Mouse (Mus musculus): ENCODE results near the gene Zdbf2. TPM values are rescaled to one million over a fixed set of nuclear protein-coding genes. Genes with fewer than 3 reads are reported as not detected.

The Zdbf2 gene
- polyA plus RNA-seq, 1 experiment from 2014 or later, result 5.6 TPM

- Histone ChIP-seq H3K9ac (ENCODE audit: low read length) (no peak overlapping the region), H3K4me2 (ENCODE audit: low read depth, low read length) (peak overlapping the region; percentile 50), H3K27me3 (ENCODE audit: control insufficient read depth, insufficient read depth, low read length) (peaks cover 54% of the 10 kb centered on the region), H3K36me3 (ENCODE audit: control insufficient read depth, insufficient read depth, low read length) (no peaks in the 10 kb centered on the region), H3K9me3 (replicated peaks; ENCODE audit: control insufficient read depth, low read length) (no peaks in the 10 kb centered on the region), H3K27ac (ENCODE audit: low read length) (no peak overlapping the region), H3K4me3 (replicated peaks; ENCODE audit: low read length) (peak overlapping the region; percentile 22), H3K4me1 (ENCODE audit: control insufficient read depth, insufficient read depth, low read length) (0 out of 2 replicates have a peak, but pooled peaks cover 3% of the 10 kb centered on the region)
- no peak for ATAC-seq (ENCODE audit: insufficient read depth, low FRiP score)
- WGBS, result 2% methylated on average over 18 of the region's 18 CpGs
These were observed 25.2 kb upstream of the Zdbf2 start for GRCm38 (mm10) chr1:63247831-63248359.

GRCm38 (mm10) chr1:63248360-63248851 lies 24.7 kb upstream of the Zdbf2 start:
- Histone ChIP-seq H3K4me2 (ENCODE audit: low read depth, low read length) (peak overlapping the region; percentile 50), H3K4me3 (replicated peaks; ENCODE audit: low read length) (peak overlapping the region; percentile 22), H3K9me3 (replicated peaks; ENCODE audit: control insufficient read depth, low read length) (no peaks in the 10 kb centered on the region), H3K36me3 (ENCODE audit: control insufficient read depth, insufficient read depth, low read length) (no peaks in the 10 kb centered on the region), H3K27ac (ENCODE audit: low read length) (no peak overlapping the region), H3K9ac (ENCODE audit: low read length) (no peak overlapping the region), H3K27me3 (ENCODE audit: control insufficient read depth, insufficient read depth, low read length) (peaks cover 59% of the 10 kb centered on the region), H3K4me1 (ENCODE audit: control insufficient read depth, insufficient read depth, low read length) (0 out of 2 replicates have a peak, but pooled peaks cover 3% of the 10 kb centered on the region)
- 3% methylated on average over 44 of the region's 44 CpGs for WGBS
- ATAC-seq (ENCODE audit: insufficient read depth, low FRiP score), result no peak; the same call in 1 of the 2 replicates

GRCm38 (mm10) chr1:63249261-63249660 lies 23.8 kb upstream of the Zdbf2 start:
- Histone ChIP-seq H3K4me2 (ENCODE audit: low read depth, low read length) (no peak overlapping the region), H3K9ac (ENCODE audit: low read length) (no peak overlapping the region), H3K27me3 (ENCODE audit: control insufficient read depth, insufficient read depth, low read length) (peaks cover 60% of the 10 kb centered on the region), H3K27ac (ENCODE audit: low read length) (no peak overlapping the region), H3K36me3 (ENCODE audit: control insufficient read depth, insufficient read depth, low read length) (no peaks in the 10 kb centered on the region), H3K4me3 (replicated peaks; ENCODE audit: low read length) (no peak overlapping the region), H3K9me3 (replicated peaks; ENCODE audit: control insufficient read depth, low read length) (no peaks in the 10 kb centered on the region), H3K4me1 (ENCODE audit: control insufficient read depth, insufficient read depth, low read length) (0 out of 2 replicates have a peak, but pooled peaks cover 3% of the 10 kb centered on the region)
- WGBS, result 41% methylated on average over 4 of the region's 4 CpGs
- no peak for ATAC-seq (ENCODE audit: insufficient read depth, low FRiP score)

GRCm38 (mm10) chr1:63252351-63253209 lies 20.5 kb upstream of the Zdbf2 start:
- no peak overlapping the region for H3K27ac ChIP-seq (ENCODE audit: low read length)
- ATAC-seq (ENCODE audit: insufficient read depth, low FRiP score), result no peak
- peaks cover 68% of the 10 kb centered on the region for H3K27me3 ChIP-seq (ENCODE audit: control insufficient read depth, insufficient read depth, low read length)
- no peaks in the 10 kb centered on the region for H3K36me3 ChIP-seq (ENCODE audit: control insufficient read depth, insufficient read depth, low read length)
- H3K4me1 ChIP-seq (ENCODE audit: control insufficient read depth, insufficient read depth, low read length), result 0 out of 2 replicates have a peak, but pooled peaks cover 3% of the 10 kb centered on the region
- H3K9ac ChIP-seq (ENCODE audit: low read length), result no peak overlapping the region
- 40% methylated on average over 24 of the region's 24 CpGs for WGBS
- H3K9me3 ChIP-seq (replicated peaks; ENCODE audit: control insufficient read depth, low read length), result no peaks in the 10 kb centered on the region
- no peak overlapping the region for H3K4me2 ChIP-seq (ENCODE audit: low read depth, low read length)
- no peak overlapping the region for H3K4me3 ChIP-seq (replicated peaks; ENCODE audit: low read length)

- H3K4me2 ChIP-seq (ENCODE audit: low read depth, low read length), result no peak overlapping the region
- no peaks in the 10 kb centered on the region for H3K9me3 ChIP-seq (replicated peaks; ENCODE audit: control insufficient read depth, low read length)
- H3K4me1 ChIP-seq (ENCODE audit: control insufficient read depth, insufficient read depth, low read length), result no peaks in the 10 kb centered on the region
- H3K4me3 ChIP-seq (replicated peaks; ENCODE audit: low read length), result no peak overlapping the region
- no peak overlapping the region for H3K27ac ChIP-seq (ENCODE audit: low read length)
- no peak overlapping the region for H3K9ac ChIP-seq (ENCODE audit: low read length)
- ATAC-seq (ENCODE audit: insufficient read depth, low FRiP score), result no peak
- 36% methylated on average over 5 of the region's 5 CpGs for WGBS
- H3K27me3 ChIP-seq (ENCODE audit: control insufficient read depth, insufficient read depth, low read length), result peaks cover 63% of the 10 kb centered on the region
- no peaks in the 10 kb centered on the region for H3K36me3 ChIP-seq (ENCODE audit: control insufficient read depth, insufficient read depth, low read length)
These were observed 19.8 kb upstream of the Zdbf2 start for GRCm38 (mm10) chr1:63253291-63253690.

GRCm38 (mm10) chr1:63255101-63255500 lies 18.0 kb upstream of the Zdbf2 start:
- no peak for ATAC-seq (ENCODE audit: insufficient read depth, low FRiP score)
- peaks cover 56% of the 10 kb centered on the region for H3K27me3 ChIP-seq (ENCODE audit: control insufficient read depth, insufficient read depth, low read length)
- H3K27ac ChIP-seq (ENCODE audit: low read length), result no peak overlapping the region
- no peaks in the 10 kb centered on the region for H3K4me1 ChIP-seq (ENCODE audit: control insufficient read depth, insufficient read depth, low read length)
- H3K4me2 ChIP-seq (ENCODE audit: low read depth, low read length), result no peak overlapping the region
- H3K4me3 ChIP-seq (replicated peaks; ENCODE audit: low read length), result no peak overlapping the region
- H3K9me3 ChIP-seq (replicated peaks; ENCODE audit: control insufficient read depth, low read length), result no peaks in the 10 kb centered on the region
- 22% methylated on average over 4 of the region's 4 CpGs for WGBS
- no peak overlapping the region for H3K9ac ChIP-seq (ENCODE audit: low read length)
- no peaks in the 10 kb centered on the region for H3K36me3 ChIP-seq (ENCODE audit: control insufficient read depth, insufficient read depth, low read length)

- H3K27me3 ChIP-seq (ENCODE audit: control insufficient read depth, insufficient read depth, low read length), result peaks cover 64% of the 10 kb centered on the region
- no peaks in the 10 kb centered on the region for H3K4me1 ChIP-seq (ENCODE audit: control insufficient read depth, insufficient read depth, low read length)
These were observed 17.0 kb upstream of the Zdbf2 start for GRCm38 (mm10) chr1:63256083-63256482.

GRCm38 (mm10) chr1:63258501-63258900 lies 14.6 kb upstream of the Zdbf2 start:
- H3K4me3 ChIP-seq (replicated peaks; ENCODE audit: low read length), result no peak overlapping the region
- H3K4me1 ChIP-seq (ENCODE audit: control insufficient read depth, insufficient read depth, low read length), result no peaks in the 10 kb centered on the region
- no peak overlapping the region for H3K9ac ChIP-seq (ENCODE audit: low read length)
- no peaks in the 10 kb centered on the region for H3K36me3 ChIP-seq (ENCODE audit: control insufficient read depth, insufficient read depth, low read length)
- H3K27ac ChIP-seq (ENCODE audit: low read length), result no peak overlapping the region
- 48% methylated on average over 2 of the region's 2 CpGs for WGBS
- H3K9me3 ChIP-seq (replicated peaks; ENCODE audit: control insufficient read depth, low read length), result no peaks in the 10 kb centered on the region
- H3K27me3 ChIP-seq (ENCODE audit: control insufficient read depth, insufficient read depth, low read length), result peaks cover 48% of the 10 kb centered on the region
- H3K4me2 ChIP-seq (ENCODE audit: low read depth, low read length), result no peak overlapping the region
- ATAC-seq (ENCODE audit: insufficient read depth, low FRiP score), result no peak

More at GRCm38 (mm10) chr1:63256083-63256482, 17.0 kb upstream of the Zdbf2 start:
- no peaks in the 10 kb centered on the region for H3K9me3 ChIP-seq (replicated peaks; ENCODE audit: control insufficient read depth, low read length)
- ATAC-seq (ENCODE audit: insufficient read depth, low FRiP score), result no peak
- H3K36me3 ChIP-seq (ENCODE audit: control insufficient read depth, insufficient read depth, low read length), result no peaks in the 10 kb centered on the region
- no peak overlapping the region for H3K27ac ChIP-seq (ENCODE audit: low read length)
- 16% methylated on average over 5 of the region's 5 CpGs for WGBS
- H3K4me3 ChIP-seq (replicated peaks; ENCODE audit: low read length), result no peak overlapping the region
- H3K4me2 ChIP-seq (ENCODE audit: low read depth, low read length), result no peak overlapping the region
- H3K9ac ChIP-seq (ENCODE audit: low read length), result no peak overlapping the region

GRCm38 (mm10) chr1:63259271-63259830 lies 13.7 kb upstream of the Zdbf2 start:
- no peak overlapping the region for H3K27ac ChIP-seq (ENCODE audit: low read length)
- peaks cover 52% of the 10 kb centered on the region for H3K27me3 ChIP-seq (ENCODE audit: control insufficient read depth, insufficient read depth, low read length)
- no peak overlapping the region for H3K4me3 ChIP-seq (replicated peaks; ENCODE audit: low read length)
- ATAC-seq (ENCODE audit: insufficient read depth, low FRiP score), result no peak
- H3K4me1 ChIP-seq (ENCODE audit: control insufficient read depth, insufficient read depth, low read length), result no peaks in the 10 kb centered on the region
- no peak overlapping the region for H3K9ac ChIP-seq (ENCODE audit: low read length)
- no peak overlapping the region for H3K4me2 ChIP-seq (ENCODE audit: low read depth, low read length)
- 42% methylated on average over 11 of the region's 11 CpGs for whole genome bisulfite sequencing
- H3K9me3 ChIP-seq (replicated peaks; ENCODE audit: control insufficient read depth, low read length), result no peaks in the 10 kb centered on the region
- no peaks in the 10 kb centered on the region for H3K36me3 ChIP-seq (ENCODE audit: control insufficient read depth, insufficient read depth, low read length)

All from stomach, embryonic 16.5 days (tissue).